Mouse (Mus musculus) Muller cell, postnatal 12 days (primary cell): ENCODE data around the gene Etv6.
A peak's percentile ranks its signal among the peaks of the same experiment; 100 is the strongest.

Source experiments
- DNase-seq: peaks from one replicate; pipeline ENCODE4 v3.0.0-alpha.2; 2015; ENCODE audit errors: inconsistent ontology term

Etv6 gene

DNA sequence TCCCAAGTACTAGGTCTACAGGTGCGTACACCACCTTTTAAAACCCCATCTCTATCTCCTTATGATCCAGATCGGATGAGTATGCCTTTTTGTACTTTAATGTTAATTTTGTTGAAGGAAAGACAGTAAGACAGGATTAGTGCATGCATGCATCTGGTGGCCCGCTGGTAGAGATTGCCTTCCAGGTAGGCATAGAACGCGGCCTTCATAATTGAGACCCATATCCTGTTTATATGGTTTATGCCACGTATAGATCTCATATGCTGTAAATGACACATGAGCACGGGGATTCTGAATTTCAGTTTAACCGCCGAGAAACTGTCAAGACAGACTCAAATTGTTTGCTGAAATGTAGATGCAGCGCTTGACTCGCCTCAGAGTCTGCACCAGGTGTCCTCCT, 133.3 kb downstream of the Etv6 start:
- no peak for DNase-seq

GRCm38 (mm10) chr6:134171235-134171634, 135.7 kb downstream of the Etv6 start:
- no peak for DNase-seq

- peak; percentile 39 for DNase-seq
Observed at GRCm38 (mm10) chr6:134171906-134172728, 136.6 kb downstream of the Etv6 start.

- no peak for DNase-seq
Observed at GRCm38 (mm10) chr6:134173439-134173838, 137.9 kb downstream of the Etv6 start.

DNA sequence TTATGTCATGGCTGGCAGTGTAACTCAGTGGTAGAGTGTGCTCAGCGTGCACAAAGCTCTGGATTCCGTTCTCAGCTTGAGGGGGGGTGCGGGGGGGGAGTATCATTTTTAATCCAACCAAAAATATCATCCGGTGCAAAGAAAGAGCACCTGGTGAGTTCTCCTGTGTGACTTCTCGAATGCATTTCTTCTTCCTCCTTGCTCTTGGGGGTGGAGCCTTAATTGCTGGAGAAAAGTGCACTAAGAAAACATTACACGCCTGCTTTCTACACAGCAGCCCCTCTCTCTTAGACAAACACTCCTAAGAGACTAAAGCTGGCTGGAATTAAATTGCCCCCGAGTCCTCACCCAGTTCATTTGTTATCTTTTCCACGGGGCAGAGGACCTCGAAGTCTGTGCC, 139.6 kb downstream of the Etv6 start:
- no peak for DNase-seq

DNA sequence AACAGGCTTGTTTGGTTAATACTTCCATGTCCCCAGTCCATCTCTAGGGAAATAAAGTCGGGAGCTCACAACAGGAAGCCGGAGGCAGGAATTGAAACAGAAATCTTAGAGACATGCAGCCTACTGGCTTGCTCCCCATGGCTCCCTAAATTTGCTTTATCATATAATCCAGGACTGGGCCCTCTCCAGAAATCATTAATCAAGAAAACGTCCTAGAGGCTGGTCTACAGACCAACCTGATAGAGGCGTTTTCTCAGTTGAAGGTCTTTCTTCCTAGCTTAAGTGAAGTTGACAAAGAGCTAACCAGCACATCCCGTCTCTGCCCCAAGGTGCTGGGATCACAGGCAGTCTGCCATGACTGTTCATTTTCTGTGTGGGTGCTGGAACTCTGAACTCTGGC, 141.7 kb downstream of the Etv6 start:
- DNase-seq, result no peak

DNA sequence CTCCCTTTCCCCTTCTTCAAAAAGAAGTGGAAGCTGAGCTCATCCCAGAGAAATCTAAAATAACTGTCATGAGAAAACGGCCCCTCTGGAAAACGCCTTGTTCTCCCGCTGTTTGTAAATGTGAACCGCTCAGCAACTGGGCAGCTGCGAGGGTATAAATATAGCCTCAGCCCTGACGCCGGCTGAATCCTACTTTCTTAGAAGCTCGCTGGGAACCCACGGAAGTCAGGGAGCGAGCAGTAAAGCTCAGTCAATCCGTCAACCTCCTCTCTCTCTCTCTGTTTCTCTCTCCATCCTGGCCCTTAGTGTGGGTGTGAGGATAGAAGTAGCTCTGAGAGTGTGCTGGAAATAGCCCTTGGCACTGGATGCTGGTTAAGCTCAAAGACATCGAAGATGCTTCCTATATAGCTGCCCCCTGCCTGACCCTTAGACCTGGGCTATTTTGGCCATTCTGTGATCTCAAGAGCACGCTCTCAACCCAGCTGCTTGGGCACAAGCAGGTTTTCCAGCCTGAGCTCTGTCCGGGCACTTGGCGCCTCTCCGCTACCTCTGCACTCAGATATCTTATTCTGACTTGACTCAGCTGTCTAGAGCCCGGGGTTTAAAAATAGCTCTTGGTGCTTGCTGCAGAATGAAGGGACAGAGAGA, 146.9 kb downstream of the Etv6 start:
- no peak for DNase-seq

- DNase-seq, result no peak
Observed at GRCm38 (mm10) chr6:134183592-134184342, 148.3 kb downstream of the Etv6 start.

- DNase-seq, result peak; percentile 62
Observed at GRCm38 (mm10) chr6:134186286-134186903, 150.9 kb downstream of the Etv6 start.

- peak; percentile 56 for DNase-seq
Observed at GRCm38 (mm10) chr6:134188719-134189118, 153.2 kb downstream of the Etv6 start.

DNA sequence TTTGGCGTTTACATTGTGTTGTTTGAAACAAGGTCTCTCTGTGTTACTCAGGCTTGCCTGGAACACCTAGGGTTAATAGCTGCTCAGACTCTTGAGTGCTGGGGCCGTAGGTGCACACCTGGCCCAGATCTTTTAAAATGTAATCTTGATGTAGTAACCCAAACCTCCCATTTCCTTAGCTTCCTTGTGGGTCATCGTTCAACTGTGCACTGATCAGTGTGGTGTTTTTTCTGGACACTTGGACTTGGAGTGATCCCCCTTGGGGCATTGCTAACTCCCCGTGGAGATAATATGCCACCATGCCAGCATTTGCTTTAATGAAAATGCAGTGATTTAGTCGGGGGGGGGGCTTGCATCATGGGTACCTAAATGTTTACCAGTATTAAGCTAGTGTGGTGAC, 153.7 kb downstream of the Etv6 start:
- no peak for DNase-seq

DNA sequence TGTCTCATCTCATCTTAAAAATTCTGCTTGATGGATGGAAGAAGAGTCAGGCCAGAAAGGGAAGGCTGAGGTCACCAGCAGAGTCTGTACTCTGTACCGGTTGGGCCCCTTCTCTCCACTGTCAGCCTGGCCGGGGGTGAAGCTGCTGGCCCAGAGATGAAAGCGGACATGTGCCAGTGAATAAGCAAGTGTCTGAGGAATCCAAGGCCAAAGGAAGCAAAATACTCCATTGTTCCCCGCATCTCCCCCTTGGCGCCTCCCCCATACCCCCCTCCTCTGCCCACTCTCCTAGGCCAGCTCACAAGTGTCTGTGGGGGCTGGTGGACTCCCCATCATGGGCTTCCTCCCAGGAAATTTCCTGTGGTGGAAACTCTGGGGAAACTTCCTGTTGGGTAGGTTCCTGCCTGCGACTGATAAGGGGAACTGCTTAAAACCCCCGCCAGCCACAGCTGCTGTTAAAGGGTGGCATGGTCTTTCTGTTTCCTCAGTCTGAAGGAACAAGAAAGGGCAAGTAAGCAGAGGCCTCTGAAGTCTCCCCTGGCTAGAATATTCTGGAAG, 154.2 kb downstream of the Etv6 start:
- peak; percentile 93 for DNase-seq

- no peak for DNase-seq
Observed at GRCm38 (mm10) chr6:134190597-134191278, 155.2 kb downstream of the Etv6 start.

GRCm38 (mm10) chr6:134192710-134193109, 157.2 kb downstream of the Etv6 start:
- no peak for DNase-seq

GRCm38 (mm10) chr6:134199895-134200294, 164.4 kb downstream of the Etv6 start:
- peak; percentile 78 for DNase-seq

DNA sequence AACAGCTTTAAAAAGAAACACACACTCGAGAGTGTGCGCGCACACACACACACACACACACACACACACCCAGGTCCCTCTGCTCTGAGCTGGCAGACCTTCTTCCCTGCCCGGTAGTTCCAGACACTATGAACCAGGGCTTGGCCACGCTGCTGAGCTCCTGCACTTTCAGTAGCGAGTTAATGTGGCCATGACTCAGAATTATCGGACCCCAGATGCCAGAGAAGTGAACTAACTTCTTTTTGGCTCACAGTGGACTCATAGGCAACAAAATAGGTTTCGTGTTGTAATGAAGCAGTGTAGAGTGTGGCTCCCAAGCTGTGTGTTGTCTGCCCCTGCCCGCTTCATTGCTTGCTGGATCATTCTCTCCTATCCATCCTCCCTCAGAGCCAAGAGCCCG, 165.1 kb downstream of the Etv6 start:
- DNase-seq, result peak; percentile 85

DNA sequence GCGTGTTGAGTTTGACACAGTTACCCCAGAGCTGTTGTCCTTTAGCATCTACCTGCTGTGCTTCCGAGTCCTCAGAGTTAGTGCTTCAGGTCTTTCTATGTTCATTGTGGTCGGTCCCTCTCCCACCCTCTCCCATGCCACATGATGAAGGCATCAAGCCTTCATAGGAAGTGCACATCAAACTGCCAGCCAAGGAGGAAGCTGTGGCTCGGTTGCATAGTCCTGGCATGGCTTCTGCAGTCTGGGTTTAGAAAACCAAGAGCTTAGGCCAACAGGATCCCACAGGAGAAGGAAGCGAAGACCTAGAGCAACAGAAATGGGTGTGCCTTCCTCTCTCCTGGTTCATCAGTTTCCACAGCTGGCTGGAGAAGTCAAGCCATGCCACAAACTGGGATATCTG, 166.7 kb downstream of the Etv6 start:
- no peak for DNase-seq

DNA sequence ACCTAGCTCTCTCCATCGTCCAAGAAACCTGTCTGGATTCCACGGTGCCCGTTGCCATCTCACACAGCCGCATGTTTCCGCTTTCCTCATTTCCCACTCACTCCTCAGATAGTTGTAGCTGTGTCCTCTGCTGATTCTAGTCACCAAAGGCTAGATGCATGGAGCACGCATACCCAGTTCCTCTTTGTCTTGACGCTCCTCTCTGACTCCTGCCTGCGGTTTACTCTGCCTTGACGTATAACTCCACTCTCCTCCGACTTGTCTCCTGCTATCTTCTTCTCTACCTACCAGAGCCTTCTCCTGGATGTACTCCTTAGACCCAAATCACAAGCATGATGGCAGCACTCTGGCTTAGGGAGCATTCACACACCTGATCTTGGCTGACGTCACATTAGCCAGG, 169.7 kb downstream of the Etv6 start:
- DNase-seq, result no peak

DNA sequence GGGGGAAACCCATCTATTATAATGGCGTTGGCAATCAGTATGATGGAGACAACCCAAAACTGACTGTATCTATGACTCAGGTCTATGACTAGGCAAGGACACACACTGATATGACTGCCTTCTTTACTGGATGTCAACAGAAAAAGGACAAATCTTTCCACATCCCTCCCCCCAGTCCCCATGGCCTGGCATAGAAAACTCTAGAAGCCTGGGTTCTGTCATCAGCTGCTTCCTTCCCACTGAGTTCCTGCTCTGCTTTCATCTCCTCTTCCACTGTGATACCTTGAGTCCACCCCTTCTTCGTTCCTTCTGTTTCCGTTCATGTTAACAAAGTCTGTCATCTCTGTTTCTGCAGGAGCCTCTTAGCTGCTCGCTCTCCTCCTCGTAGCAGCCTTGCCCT, 170.2 kb downstream of the Etv6 start:
- peak; percentile 32 for DNase-seq

DNA sequence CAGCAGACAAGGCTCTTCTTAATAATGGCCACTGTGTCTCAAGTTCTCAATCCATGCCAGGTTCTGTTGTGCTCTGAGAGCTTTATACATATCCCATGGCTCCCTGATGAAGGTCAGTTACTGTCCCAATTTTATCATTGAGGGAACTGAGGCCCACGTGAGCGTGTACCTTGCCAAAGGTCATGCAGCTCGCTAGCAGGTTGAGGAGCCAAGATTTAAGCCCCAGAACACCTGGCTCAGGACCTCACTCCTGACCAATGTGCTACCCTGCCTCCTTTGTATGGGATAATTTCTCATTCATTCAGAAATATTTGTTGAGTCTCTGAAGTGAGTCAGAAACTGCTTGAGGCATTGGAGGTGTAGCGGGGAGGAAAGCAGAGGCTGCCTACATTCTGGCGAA, 170.8 kb downstream of the Etv6 start:
- DNase-seq, result peak; percentile 64
